Mouse (Mus musculus) midbrain, embryonic 16.5 days (tissue): ENCODE data around the gene Mip. TPM values are rescaled to one million over a fixed set of nuclear protein-coding genes. Genes with fewer than 3 reads are reported as not detected.

ENCODE experiments used
- ATAC-seq: fragments of 200-750 bp; cut with Nextera tagmentation; 2 replicates; pipeline ENCODE4 v1.8.0; 2017; ENCODE audit warnings: moderate TSS enrichment
- H3K27ac ChIP-seq: fragments of 300-500 bp; sonication (generic); 2 replicates; pipeline ENCODE4 v1.5.1; 2014; ENCODE audit warnings: mild to moderate bottlenecking, low read length, mixed read lengths
- H3K27me3 ChIP-seq: fragments of 300-500 bp; sonication (generic); 2 replicates; pipeline ENCODE4 v1.6.1; 2014; ENCODE audit warnings: low read depth, low read length, mixed read lengths; ENCODE audit not compliant: control insufficient read depth, insufficient read depth
- H3K36me3 ChIP-seq: fragments of 300-500 bp; sonication (generic); 2 replicates; pipeline ENCODE4 v1.6.1; 2014; ENCODE audit warnings: mild to moderate bottlenecking, low read length, moderate library complexity, mixed read lengths; ENCODE audit not compliant: control insufficient read depth, insufficient read depth
- H3K4me1 ChIP-seq: fragments of 300-500 bp; sonication (generic); 2 replicates; pipeline ENCODE4 v1.6.1; 2014; ENCODE audit warnings: mild to moderate bottlenecking, low read length, mixed read lengths; ENCODE audit not compliant: control insufficient read depth, insufficient read depth
- H3K4me2 ChIP-seq: fragments of 300-500 bp; sonication (generic); 2 replicates; pipeline ENCODE4 v1.6.1; 2014; ENCODE audit warnings: mild to moderate bottlenecking, low read length, mixed read lengths
- H3K4me3 ChIP-seq: fragments of 300-500 bp; sonication (generic); 2 replicates; pipeline ENCODE4 v1.5.1; 2014; ENCODE audit warnings: low read depth, mild to moderate bottlenecking, low read length, moderate library complexity, mixed read lengths
- H3K9ac ChIP-seq: fragments of 300-500 bp; sonication (generic); 2 replicates; pipeline ENCODE4 v1.6.1; 2014; ENCODE audit warnings: low read depth, low read length, mixed read lengths
- H3K9me3 ChIP-seq: fragments of 300-500 bp; sonication (generic); replicated peaks from 2 replicates; pipeline ENCODE4 v1.6.1; 2014; ENCODE audit warnings: mild to moderate bottlenecking, low read length, mixed read lengths; ENCODE audit not compliant: control insufficient read depth, poor library complexity, severe bottlenecking
- WGBS: fragments of 180-500 bp; shearing (Covaris S2); extraction: QIAGEN DNeasy Blood & Tissue Kit; methylation state at CpG from one replicate; pipeline ENCODE4 v1.1.7; 2014; 5-methylcytosine and 5-hydroxymethylcytosine counted together
- polyA plus RNA-seq: library from polyadenylated mRNA; unstranded; fragments of >200 nt; fragmentation: Nextera tagmentation; extraction: Ambion mirVana; gene quantifications from 2 replicates; pipeline ENCODE4 v1.2.1, GENCODE M21; 2015

The Mip gene
- polyA plus RNA-seq = 0.11 and 0.24 TPM in 2 replicates

DNA sequence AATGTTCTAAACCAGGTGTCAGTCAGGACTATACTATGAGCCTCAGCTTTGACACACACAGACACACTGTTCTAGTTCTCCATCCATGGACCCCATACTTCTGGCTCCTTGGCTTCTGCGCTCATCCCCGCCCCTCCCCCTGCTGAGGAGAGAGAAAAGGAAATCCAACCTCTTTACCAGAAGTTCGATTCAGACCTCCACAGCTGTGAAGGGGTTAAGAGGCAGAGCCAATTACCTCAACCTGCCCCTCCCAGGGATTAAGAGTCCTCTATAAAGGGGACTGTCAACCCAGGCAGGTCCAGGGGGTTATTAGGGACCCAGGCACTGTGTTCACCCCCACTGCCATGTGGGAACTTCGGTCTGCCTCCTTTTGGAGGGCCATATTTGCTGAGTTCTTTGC is at the start of gene Mip:
TSS of gene Mip (plus strand) at position 301 of the 400 bp plus-strand sequence.
- Histone ChIP-seq H3K9ac (no peak within 1 kb of the TSS), H3K27me3 (no peaks in the 10 kb centered on the region), H3K4me1 (no peaks in the 10 kb centered on the region), H3K36me3 (no peaks in the 10 kb centered on the region), H3K27ac (no peak within 1 kb of the TSS), H3K4me2 (no peak within 1 kb of the TSS), H3K4me3 (no peak within 1 kb of the TSS), H3K9me3 (no peaks in the 10 kb centered on the region)
- no peak for ATAC-seq
- WGBS = 34% methylated on average over 4 of the region's 4 CpGs

DNA sequence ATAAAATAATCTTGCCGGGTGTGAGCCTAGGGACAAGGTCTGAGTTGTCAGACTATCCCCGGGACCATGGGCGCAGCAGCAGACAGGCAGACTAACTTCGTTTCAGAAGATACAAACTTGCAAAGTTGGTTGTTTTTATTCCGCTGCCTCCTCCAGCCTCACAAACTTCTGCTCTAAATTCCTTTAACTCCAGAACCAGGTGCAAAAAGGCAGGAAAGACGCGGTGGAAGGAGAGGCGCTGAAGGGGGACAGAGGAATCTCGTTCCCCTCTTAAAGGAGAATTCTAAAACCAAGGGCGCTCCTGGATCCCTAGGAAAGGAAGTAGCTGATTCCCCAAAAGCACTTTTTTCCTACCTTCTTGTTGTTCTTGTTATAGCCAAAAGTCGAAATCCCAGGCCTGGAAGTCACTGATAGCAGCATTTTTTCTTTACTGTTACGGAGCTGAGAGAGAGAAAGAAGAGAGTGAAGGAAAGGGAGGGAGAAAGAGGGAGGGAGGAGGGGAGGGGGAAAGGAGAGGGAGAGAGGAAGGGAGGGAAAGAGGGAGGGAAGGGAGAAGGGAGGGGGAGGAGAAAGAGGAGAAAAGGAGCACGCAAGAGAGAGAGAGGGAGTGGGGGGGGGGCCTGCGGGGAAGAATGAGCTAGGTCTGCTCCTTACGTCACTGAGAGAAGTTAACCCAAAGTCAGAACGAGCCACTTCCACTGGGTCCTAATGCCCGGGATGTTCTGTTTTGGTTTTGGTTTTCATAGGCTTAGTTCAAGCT is 49.5 kb upstream of the Mip start:
- no peaks in the 10 kb centered on the region for H3K27me3 ChIP-seq
- peak overlapping the region; percentile 53 for H3K4me2 ChIP-seq
- peak; percentile 86; the same call in 1 of the 2 replicates for ATAC-seq
- H3K9me3 ChIP-seq = no peaks in the 10 kb centered on the region
- H3K9ac ChIP-seq = peak overlapping the region; percentile 18
- peak overlapping the region; percentile 32 for H3K4me3 ChIP-seq
- peak overlapping the region; percentile 5; the same call in 1 of the 2 replicates for H3K27ac ChIP-seq
- H3K36me3 ChIP-seq = no peaks in the 10 kb centered on the region
- H3K4me1 ChIP-seq = peaks cover 8% of the 10 kb centered on the region
- WGBS = 0% methylated on average over 16 of the region's 17 CpGs

DNA sequence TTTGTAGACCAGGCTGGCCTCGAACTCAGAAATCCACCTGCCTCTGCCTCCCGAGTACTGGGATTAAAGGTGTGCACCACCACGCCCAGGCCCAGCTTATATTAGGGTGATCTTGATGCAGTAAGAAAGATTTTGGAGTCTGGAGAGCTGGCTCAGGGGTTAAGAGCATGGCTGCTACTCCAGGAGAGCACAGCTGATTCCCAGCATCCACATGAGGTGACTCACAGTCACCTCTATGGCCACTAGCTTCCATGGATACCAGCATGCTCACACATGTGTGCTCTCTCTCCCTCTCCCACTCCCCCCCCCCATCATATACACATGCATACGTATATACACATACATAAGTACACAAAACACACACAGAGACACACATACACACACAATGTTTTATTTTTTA is 48.3 kb upstream of the Mip start:
- Histone ChIP-seq H3K27ac (no peak overlapping the region), H3K36me3 (no peaks in the 10 kb centered on the region), H3K4me1 (peaks cover 8% of the 10 kb centered on the region), H3K9me3 (no peaks in the 10 kb centered on the region), H3K4me3 (no peak overlapping the region), H3K9ac (no peak overlapping the region), H3K4me2 (no peak overlapping the region), H3K27me3 (no peaks in the 10 kb centered on the region)
- ATAC-seq = no peak; the same call in 1 of the 2 replicates
- WGBS = 82% methylated on average over 4 of the region's 4 CpGs

DNA sequence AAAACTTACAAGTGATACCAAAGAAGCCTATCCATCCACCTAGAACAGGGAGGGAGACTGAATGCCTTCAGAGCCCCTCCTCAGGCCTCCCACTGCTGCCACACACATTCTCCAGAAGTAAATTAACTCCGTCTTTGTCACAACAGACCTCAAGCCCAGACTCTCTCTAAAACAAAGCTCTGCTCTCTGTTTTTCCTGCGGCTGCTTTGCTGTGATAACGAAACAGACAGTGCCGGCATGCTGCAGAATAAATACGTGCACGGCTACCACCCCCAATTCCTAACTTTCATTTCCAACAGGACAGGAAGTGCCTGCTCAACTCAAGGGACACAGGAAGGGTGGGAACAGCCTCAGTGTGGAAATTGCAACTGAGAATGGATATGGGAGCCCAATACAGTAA is 45.6 kb upstream of the Mip start, which contains the start of gene Rbms2:
TSS of gene Rbms2 (minus strand) at position 309 of the 400 bp plus-strand sequence.
- H3K27me3 ChIP-seq = no peaks in the 10 kb centered on the region
- H3K4me2 ChIP-seq = no peak within 1 kb of the TSS
- ATAC-seq = no peak
- H3K4me3 ChIP-seq = no peak within 1 kb of the TSS
- 4% methylated on average over 6 of the region's 6 CpGs for WGBS
- H3K4me1 ChIP-seq = peaks cover 8% of the 10 kb centered on the region
- H3K9me3 ChIP-seq = no peaks in the 10 kb centered on the region
- no peaks in the 10 kb centered on the region for H3K36me3 ChIP-seq
- peak within 1 kb of the TSS; percentile 2; the same call in 1 of the 2 replicates for H3K9ac ChIP-seq
- 0 out of 2 replicates have a peak within 1 kb of the TSS, but pooled peaks have one; percentile 15 for H3K27ac ChIP-seq

DNA sequence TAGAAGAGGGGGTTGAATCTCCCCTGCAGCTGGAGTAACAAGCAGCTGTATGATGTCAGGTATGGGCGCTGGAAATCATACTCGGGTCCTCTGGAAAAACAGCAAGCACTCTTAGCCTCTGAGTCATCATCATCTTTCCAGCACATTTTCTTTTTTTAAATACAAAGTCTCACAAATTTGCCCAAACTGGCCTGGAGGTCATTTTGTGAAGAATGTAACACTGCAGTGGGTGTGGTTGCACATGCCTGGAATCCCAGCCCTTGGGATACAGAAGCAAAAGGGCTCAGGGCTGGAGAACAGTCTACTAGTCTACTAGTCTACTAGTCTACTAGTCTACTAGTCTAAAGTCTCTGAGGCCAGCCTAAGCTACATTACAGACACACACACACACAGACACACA is 41.3 kb upstream of the Mip start:
- no peaks in the 10 kb centered on the region for H3K27me3 ChIP-seq
- 95% methylated on average over 2 of the region's 2 CpGs for WGBS
- ATAC-seq = no peak

DNA sequence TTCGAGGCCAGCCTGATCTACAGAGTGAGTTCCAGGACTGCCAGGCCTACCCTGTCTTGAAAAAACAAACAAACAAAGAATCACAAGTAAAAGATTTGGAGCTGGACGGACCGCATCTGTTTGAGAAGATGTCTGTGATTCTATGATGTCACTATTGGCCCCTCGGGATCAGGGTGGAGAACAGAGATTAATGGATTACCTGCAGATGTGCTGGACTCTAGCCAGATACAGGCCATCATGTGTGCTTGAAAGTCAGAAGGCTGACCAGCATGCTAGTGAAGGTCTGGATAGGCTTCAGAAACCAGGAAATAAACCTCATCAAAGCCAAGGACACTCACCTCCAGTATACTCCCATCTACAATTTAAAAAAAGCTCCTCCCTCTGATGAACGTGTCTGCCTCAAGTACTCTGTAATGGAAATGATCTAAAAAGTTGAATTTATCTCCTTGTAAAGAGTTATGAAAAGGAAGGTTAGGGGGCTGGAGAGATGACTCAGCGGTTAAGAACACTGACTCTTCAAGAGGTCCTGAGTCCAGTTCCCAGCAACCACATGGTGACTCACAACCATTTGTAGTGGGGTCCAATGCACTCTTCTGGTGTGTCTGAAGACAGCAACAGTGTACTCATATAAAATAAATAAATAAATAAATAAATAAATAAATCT is 40.2 kb upstream of the Mip start:
- Histone ChIP-seq H3K27ac (no peak overlapping the region), H3K4me1 (peaks cover 3% of the 10 kb centered on the region; the same call in 1 of the 2 replicates), H3K9me3 (no peaks in the 10 kb centered on the region), H3K36me3 (no peaks in the 10 kb centered on the region), H3K4me3 (no peak overlapping the region), H3K9ac (no peak overlapping the region), H3K4me2 (no peak overlapping the region), H3K27me3 (no peaks in the 10 kb centered on the region)
- no peak for ATAC-seq
- 81% methylated on average over 6 of the region's 6 CpGs for WGBS

More for the DNA sequence above, 41.3 kb upstream of the Mip start:
- Histone ChIP-seq H3K4me1 (peaks cover 3% of the 10 kb centered on the region; the same call in 1 of the 2 replicates), H3K27ac (no peak overlapping the region), H3K9me3 (no peaks in the 10 kb centered on the region), H3K4me3 (no peak overlapping the region), H3K4me2 (no peak overlapping the region), H3K9ac (no peak overlapping the region), H3K36me3 (no peaks in the 10 kb centered on the region)

DNA sequence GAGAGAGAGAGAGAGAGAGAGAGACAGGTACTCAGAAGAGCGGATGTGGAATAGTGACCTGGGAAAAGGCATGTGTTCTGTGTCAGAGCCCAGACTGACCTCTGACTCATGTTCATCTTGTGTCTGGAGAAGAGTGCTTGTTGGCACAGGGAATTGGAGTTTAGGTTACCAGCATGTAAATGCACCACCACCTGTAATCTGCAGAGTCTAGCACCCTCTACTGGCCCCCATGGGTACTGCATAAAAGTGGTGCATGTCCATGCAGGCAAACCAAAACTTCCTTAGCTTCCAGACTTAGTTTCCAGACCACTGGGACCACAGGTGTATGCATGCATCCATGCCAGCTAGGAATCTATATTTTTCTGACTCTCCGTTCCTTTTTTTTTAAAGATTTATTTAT is 39.7 kb upstream of the Mip start:
- no peak for ATAC-seq
- H3K4me1 ChIP-seq = peaks cover 3% of the 10 kb centered on the region; the same call in 1 of the 2 replicates
- no peaks in the 10 kb centered on the region for H3K9me3 ChIP-seq
- no peaks in the 10 kb centered on the region for H3K36me3 ChIP-seq
- WGBS = 58% methylated on average over 2 of the region's 2 CpGs
- H3K4me3 ChIP-seq = no peak overlapping the region
- no peak overlapping the region for H3K4me2 ChIP-seq
- H3K27ac ChIP-seq = no peak overlapping the region
- H3K9ac ChIP-seq = no peak overlapping the region
- no peaks in the 10 kb centered on the region for H3K27me3 ChIP-seq

DNA sequence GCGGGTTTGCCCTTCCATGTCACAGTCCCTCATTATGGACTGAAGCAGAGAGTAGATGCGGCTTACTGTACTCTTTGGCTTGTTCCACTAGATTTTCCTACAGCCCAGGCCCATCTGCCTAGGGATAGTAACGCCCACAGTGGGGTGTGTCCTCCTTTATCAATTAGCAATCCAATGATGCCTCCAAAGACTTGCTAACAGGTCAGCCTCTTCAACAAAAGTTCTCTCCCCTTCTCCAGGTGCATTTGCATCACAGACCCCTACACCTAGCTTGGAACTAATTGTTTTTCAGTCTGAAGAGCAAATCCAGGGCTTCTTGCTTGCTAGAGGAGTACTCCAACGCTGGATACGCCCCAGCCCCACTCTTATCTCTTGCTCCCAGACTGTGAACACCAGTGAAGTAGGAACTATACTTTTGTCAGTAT is 38.4 kb upstream of the Mip start:
- H3K9me3 ChIP-seq = no peaks in the 10 kb centered on the region
- no peak overlapping the region for H3K4me2 ChIP-seq
- H3K9ac ChIP-seq = no peak overlapping the region
- peaks cover 3% of the 10 kb centered on the region; the same call in 1 of the 2 replicates for H3K4me1 ChIP-seq
- ATAC-seq = no peak
- H3K27me3 ChIP-seq = no peaks in the 10 kb centered on the region
- no peak overlapping the region for H3K4me3 ChIP-seq
- no peaks in the 10 kb centered on the region for H3K36me3 ChIP-seq
- 78% methylated on average over 5 of the region's 5 CpGs for WGBS
- H3K27ac ChIP-seq = no peak overlapping the region
